ENCODE assay signal across 8 mouse cellular contexts in genomic region chr7:105554212-105554942, GRCm38 (mm10). TPM values are rescaled to one million over a fixed set of nuclear protein-coding genes. Genes with fewer than 3 reads are reported as not detected.
DNase-seq lines count a peak whose midpoint lies in the region; ATAC-seq and TF ChIP-seq lines count a peak whose summit lies in the region.

Gene Smpd1, plus strand, starts transcription at chr7:105554360.

- peak; percentile 96 for DNase-seq in brain, embryonic 14.5 days (ENCODE audit: low read depth)
- peak; percentile 93 for DNase-seq in kidney, postnatal 10 days
- DNase-seq in natural killer cell, adult 2 months (ENCODE audit: low spot score in 2 of 2) = peak; percentile 89

- H3K4me3 ChIP-seq in C2C12 (ENCODE audit: insufficient read depth, poor library complexity, severe bottlenecking) = peak within 1 kb of the TSS; percentile 44
- peak within 1 kb of the TSS; percentile 84 for H3K4me3 ChIP-seq in erythroblast, embryonic 14.5 days (replicated peaks)
- peak within 1 kb of the TSS; percentile 72 for H3K4me3 ChIP-seq in heart, embryonic 12.5 days
- H3K4me3 ChIP-seq in liver, embryonic 12.5 days = peak within 1 kb of the TSS; percentile 73
- H3K4me3 ChIP-seq in stomach, embryonic 15.5 days (replicated peaks) = peak within 1 kb of the TSS; percentile 75

- 2% methylated on average over 26 of the region's 26 CpGs for WGBS in heart, embryonic 12.5 days
- WGBS in liver, embryonic 12.5 days (ENCODE audit: insufficient replicate concordance) = 3% methylated on average over 26 of the region's 26 CpGs
- 3% methylated on average over 26 of the region's 26 CpGs for WGBS in stomach, embryonic 15.5 days

- H3K4me1 ChIP-seq in erythroblast, embryonic 14.5 days (ENCODE audit: control insufficient read depth) = peaks cover 32% of the 10 kb centered on the region
- peaks cover 13% of the 10 kb centered on the region for H3K4me1 ChIP-seq in heart, embryonic 12.5 days (replicated peaks)
- peaks cover 27% of the 10 kb centered on the region for H3K4me1 ChIP-seq in liver, embryonic 12.5 days
- peaks cover 7% of the 10 kb centered on the region; the same call in 1 of the 2 replicates for H3K4me1 ChIP-seq in stomach, embryonic 15.5 days

- peak within 1 kb of the TSS; percentile 72 for H3K4me2 ChIP-seq in heart, embryonic 12.5 days
- H3K4me2 ChIP-seq in liver, embryonic 12.5 days = peak within 1 kb of the TSS; percentile 86
- peak within 1 kb of the TSS; percentile 87 for H3K4me2 ChIP-seq in stomach, embryonic 15.5 days

- peak within 1 kb of the TSS; percentile 75 for H3K9ac ChIP-seq in heart, embryonic 12.5 days
- peak within 1 kb of the TSS; percentile 82 for H3K9ac ChIP-seq in liver, embryonic 12.5 days
- peak within 1 kb of the TSS; percentile 62; the same call in 1 of the 2 replicates for H3K9ac ChIP-seq in stomach, embryonic 15.5 days

- TF ChIP-seq CTCF in C2C12 (IDR thresholded peaks at IDR 0.05; ENCODE audit: control insufficient read depth, insufficient read depth, insufficient read length) = no peak
- TF ChIP-seq CTCF in brain, embryonic 14.5 days (IDR thresholded peaks at IDR 0.05; ENCODE audit: borderline replicate concordance, extremely low read depth, insufficient read depth, insufficient read length) = no peak

- H3K9me3 ChIP-seq in erythroblast, embryonic 14.5 days (ENCODE audit: control insufficient read depth, low read length) = no peaks in the 10 kb centered on the region
- no peaks in the 10 kb centered on the region for H3K9me3 ChIP-seq in heart, embryonic 12.5 days (replicated peaks)
- H3K9me3 ChIP-seq in liver, embryonic 12.5 days (replicated peaks) = no peaks in the 10 kb centered on the region
- H3K9me3 ChIP-seq in stomach, embryonic 15.5 days = no peaks in the 10 kb centered on the region

- H3K36me3 ChIP-seq in C2C12 (ENCODE audit: control insufficient read depth, insufficient read depth) = peaks cover 9% of the 10 kb centered on the region
- H3K36me3 ChIP-seq in erythroblast, embryonic 14.5 days (ENCODE audit: control insufficient read depth) = peaks cover 35% of the 10 kb centered on the region
- peaks cover 36% of the 10 kb centered on the region for H3K36me3 ChIP-seq in heart, embryonic 12.5 days
- H3K36me3 ChIP-seq in liver, embryonic 12.5 days = peaks cover 36% of the 10 kb centered on the region
- H3K36me3 ChIP-seq in stomach, embryonic 15.5 days = no peaks in the 10 kb centered on the region

- peak; percentile 8; the same call in 1 of the 2 replicates for TF ChIP-seq POLR2A in brain, embryonic 14.5 days (IDR thresholded peaks at IDR 0.05; ENCODE audit: borderline replicate concordance, extremely low read depth, insufficient read depth, insufficient read length, poor library complexity, severe bottlenecking)

- no peaks in the 10 kb centered on the region for H3K27me3 ChIP-seq in C2C12 (ENCODE audit: control insufficient read depth, insufficient read depth, insufficient read length)
- H3K27me3 ChIP-seq in erythroblast, embryonic 14.5 days (ENCODE audit: control insufficient read depth) = no peaks in the 10 kb centered on the region
- no peaks in the 10 kb centered on the region for H3K27me3 ChIP-seq in heart, embryonic 12.5 days (replicated peaks)
- H3K27me3 ChIP-seq in liver, embryonic 12.5 days (replicated peaks) = no peaks in the 10 kb centered on the region
- H3K27me3 ChIP-seq in stomach, embryonic 15.5 days (replicated peaks) = no peaks in the 10 kb centered on the region

- H3K27ac ChIP-seq in heart, embryonic 12.5 days (ENCODE audit: poor library complexity, severe bottlenecking) = peak within 1 kb of the TSS; percentile 52
- H3K27ac ChIP-seq in liver, embryonic 12.5 days = peak within 1 kb of the TSS; percentile 85
- 0 out of 2 replicates have a peak within 1 kb of the TSS, but pooled peaks have one; percentile 42 for H3K27ac ChIP-seq in stomach, embryonic 15.5 days

- ATAC-seq in heart, embryonic 12.5 days (ENCODE audit: insufficient number of reproducible peaks, low FRiP score) = peak; percentile 96
- ATAC-seq in liver, embryonic 12.5 days = peak; percentile 97
- ATAC-seq in stomach, embryonic 15.5 days (ENCODE audit: insufficient read depth, low FRiP score, low read depth) = peak; percentile 96

- peak within 1 kb of the TSS; percentile 86 for H3ac ChIP-seq in C2C12 (ENCODE audit: control insufficient read depth, insufficient read length, low read depth)

- H3K79me3 ChIP-seq in C2C12 (ENCODE audit: low read depth) = no peaks in the 10 kb centered on the region

- no peaks in the 10 kb centered on the region for H3K79me2 ChIP-seq in C2C12 (ENCODE audit: control insufficient read depth, insufficient read depth)

TF ChIP-seq in C2C12, 6 proteins besides CTCF, POLR2A, EP300 and RAD21:
- TF ChIP-seq MYOG (IDR thresholded peaks at IDR 0.05; ENCODE audit: control insufficient read depth, extremely low read depth, insufficient read length) = no peak
- TF ChIP-seq FOSL1 (IDR thresholded peaks at IDR 0.05; ENCODE audit: insufficient read depth, low read length, poor library complexity, severe bottlenecking) = no peak
- TF ChIP-seq MAX (IDR thresholded peaks at IDR 0.05) = no peak
- no peak for TF ChIP-seq USF1 (IDR thresholded peaks at IDR 0.05; ENCODE audit: low read depth)
- TF ChIP-seq MYOD1 (IDR thresholded peaks at IDR 0.05; ENCODE audit: control insufficient read depth, insufficient read length, low read depth) = no peak
- no peak for TF ChIP-seq CEBPB (IDR thresholded peaks at IDR 0.05; ENCODE audit: low read depth)

RNA-seq across cellular contexts. Expression of gene Smpd1, which starts in this region (rescaled TPM):
- 27.9 TPM for polyA plus RNA-seq in C2C12 (2012; fragmentation: generic; extraction: Trizol)
- polyA plus RNA-seq in brain, embryonic 14.5 days (2012; rRNA removed) = 51.2 and 59.6 TPM in 2 replicates
- polyA plus RNA-seq in erythroblast, embryonic 14.5 days (2012) = 2.2 and 2.8 TPM in 2 replicates
- polyA plus RNA-seq in heart, embryonic 12.5 days (2016; fragmentation: Nextera tagmentation; extraction: Ambion mirVana) = 52.4 and 54.6 TPM in 2 replicates
- polyA plus RNA-seq in liver, embryonic 12.5 days (2016; fragmentation: Nextera tagmentation; extraction: Ambion mirVana) = 27.6 and 28.7 TPM in 2 replicates
- polyA plus RNA-seq in stomach, embryonic 15.5 days (2015; fragmentation: Nextera tagmentation; extraction: Ambion mirVana) = 31.5 and 31.8 TPM in 2 replicates

Comparison
In these comparisons a context has a peak if more than half of its experiments do, and no peak if none do; other contexts are left out.
1. Peak in every context shown above with its lines: DNase-seq, ATAC-seq, H3K4me3 ChIP-seq and H3K27ac ChIP-seq.